Mouse (Mus musculus) brain, embryonic 14.5 days (tissue): Measurements from ENCODE around the gene Lipo1.
"Not testable (repeated sequence)": the region's sequence is repeated elsewhere in the genome, so short reads cannot be mapped to it uniquely, and the experiment has no call there.

ENCODE experiments used
- CTCF ChIP-seq: fragments of 200-500 bp; IDR thresholded peaks from 2 replicates; pipeline ENCODE4 v1.5.1; 2012; ENCODE audit warnings: inconsistent platforms, mild to moderate bottlenecking, moderate library complexity, borderline replicate concordance; ENCODE audit not compliant: insufficient read depth, insufficient read length; ENCODE audit errors: extremely low read depth
- POLR2A ChIP-seq: fragments of 200-500 bp; IDR thresholded peaks from 2 replicates; pipeline ENCODE4 v1.6.1; 2012; ENCODE audit warnings: mild to moderate bottlenecking, inconsistent platforms, borderline replicate concordance; ENCODE audit not compliant: poor library complexity, insufficient read depth, insufficient read length, severe bottlenecking; ENCODE audit errors: extremely low read depth

DNA sequence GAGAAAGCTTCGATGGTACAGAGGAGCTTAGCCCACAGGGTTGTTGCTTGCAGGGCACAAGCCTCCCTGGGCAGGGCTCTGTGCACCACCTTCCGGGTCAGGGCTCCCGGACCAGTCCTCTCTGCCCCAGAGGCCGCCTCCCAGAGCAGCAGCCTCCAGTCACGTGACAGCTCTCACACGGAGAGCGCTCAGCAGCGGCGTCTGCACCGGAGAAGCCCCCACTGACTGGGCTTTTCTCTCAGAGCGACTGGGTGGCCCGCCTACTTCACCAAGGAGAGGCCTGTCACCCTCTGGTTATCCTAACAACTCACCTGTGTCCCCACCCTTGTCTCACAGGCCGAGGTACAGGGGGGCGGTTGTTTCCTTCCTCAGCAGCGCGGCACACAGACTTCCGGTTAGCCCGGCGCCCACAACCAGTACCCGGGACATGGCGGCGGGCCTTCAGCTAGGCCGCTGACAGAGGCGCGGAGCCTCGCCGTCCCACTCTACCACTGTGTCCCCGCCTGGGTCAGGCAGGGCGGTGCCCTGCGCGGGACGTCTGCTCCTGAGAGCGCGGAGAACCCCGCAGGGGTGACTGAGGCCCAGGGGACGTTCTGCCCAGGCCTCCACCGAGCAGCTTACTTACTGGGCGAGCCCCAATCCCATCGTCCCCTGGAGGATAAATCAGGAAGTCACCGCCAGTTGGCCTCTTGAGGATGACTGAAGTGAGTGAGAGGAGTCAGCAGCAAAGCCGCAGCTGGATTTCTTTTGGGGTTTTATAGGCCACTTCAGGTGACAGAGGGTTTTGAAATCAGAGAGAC lies 25.8 kb downstream of the Lipo1 start, which contains the start of gene Lipo3:
- TF ChIP-seq CTCF, POLR2A: not testable (repeated sequence)
